Mouse (Mus musculus): ENCODE measurements at regions not wholly inside any gene's neighbourhood (a gene's known extent, or its start where the extent isn't known, plus 50 kb on each side); places are given as distances from the start of the nearest gene placed in this dataset.

DNA sequence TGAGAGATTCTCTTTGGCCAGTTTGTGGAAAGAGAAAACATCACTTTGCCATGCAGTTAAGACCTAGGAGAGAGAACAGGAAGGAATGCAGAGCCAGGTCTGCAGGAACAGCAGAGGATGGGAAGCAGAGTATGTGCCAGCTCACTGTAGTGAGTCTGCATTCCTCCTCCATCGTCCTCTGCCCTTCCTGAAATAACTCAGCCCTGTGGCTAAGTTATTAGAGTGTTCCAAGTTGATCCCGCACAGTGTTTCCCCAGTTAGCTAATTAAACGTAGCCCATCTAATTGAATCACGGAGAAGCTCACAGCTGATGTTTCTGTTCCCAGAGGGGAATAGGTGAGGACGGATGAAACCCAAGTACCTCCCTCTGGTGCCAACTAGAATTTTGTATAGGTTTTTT is 142.3 kb upstream of the Rack1 start:
- DNase-seq, result no peak
- intact Hi-C loops (cut with DNase I), result no loop called here
- TF ChIP-seq EP300 (IDR thresholded peaks at IDR 0.05; ENCODE audit: insufficient read depth, low read depth, low read length), result no peak
- TF ChIP-seq POLR2A (IDR thresholded peaks at IDR 0.05; ENCODE audit: insufficient read depth, low read depth, low read length), result no peak
- no peak for TF ChIP-seq CTCF (IDR thresholded peaks at IDR 0.05)
- Histone ChIP-seq H3K4me3 (no peak overlapping the region), H3K79me2 (replicated peaks; ENCODE audit: control insufficient read depth, insufficient read depth, low read length) (no peaks in the 10 kb centered on the region), H3K4me1 (ENCODE audit: control insufficient read depth, insufficient read depth, low read length) (no peaks in the 10 kb centered on the region), H3K9ac (ENCODE audit: low read depth, low read length) (no peak overlapping the region), H3K27ac (no peak overlapping the region), H3K27me3 (ENCODE audit: control insufficient read depth, insufficient read depth, low read length) (no peaks in the 10 kb centered on the region), H3K36me3 (ENCODE audit: control insufficient read depth, insufficient read depth, low read length) (no peaks in the 10 kb centered on the region)
- WGBS, result 57% methylated on average over 5 of the region's 5 CpGs

DNA sequence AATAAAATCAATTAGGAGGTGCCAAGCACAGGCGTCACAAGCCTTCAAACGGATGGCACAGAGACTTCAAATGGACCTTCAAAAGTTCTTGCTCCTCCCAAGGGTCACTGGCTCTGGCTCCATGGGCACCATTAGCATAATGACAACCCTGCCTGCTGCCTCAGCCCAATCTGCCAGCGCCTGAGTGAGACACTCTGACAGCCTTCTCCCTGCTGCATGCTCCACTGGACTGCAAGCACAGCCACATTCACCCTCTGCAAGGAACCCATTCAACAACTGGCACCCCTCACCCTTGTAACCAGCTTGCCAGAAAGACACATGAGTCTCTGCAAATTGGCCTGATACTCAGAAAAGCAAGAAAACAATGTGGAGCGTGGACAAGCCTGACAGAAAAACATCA is 138.5 kb upstream of the Rack1 start:
- Histone ChIP-seq H3K79me2 (replicated peaks; ENCODE audit: control insufficient read depth, insufficient read depth, low read length) (no peaks in the 10 kb centered on the region), H3K27ac (no peak overlapping the region), H3K27me3 (ENCODE audit: control insufficient read depth, insufficient read depth, low read length) (no peaks in the 10 kb centered on the region), H3K4me1 (ENCODE audit: control insufficient read depth, insufficient read depth, low read length) (no peaks in the 10 kb centered on the region), H3K9ac (ENCODE audit: low read depth, low read length) (no peak overlapping the region), H3K36me3 (ENCODE audit: control insufficient read depth, insufficient read depth, low read length) (no peaks in the 10 kb centered on the region), H3K4me3 (no peak overlapping the region)
- no peak for TF ChIP-seq EP300 (IDR thresholded peaks at IDR 0.05; ENCODE audit: insufficient read depth, low read depth, low read length)
- TF ChIP-seq POLR2A (IDR thresholded peaks at IDR 0.05; ENCODE audit: insufficient read depth, low read depth, low read length), result no peak
- TF ChIP-seq CTCF (IDR thresholded peaks at IDR 0.05), result no peak
- no peak for DNase-seq
- 53% methylated on average over 4 of the region's 4 CpGs for WGBS
- intact Hi-C loops (cut with DNase I), result no loop called here

DNA sequence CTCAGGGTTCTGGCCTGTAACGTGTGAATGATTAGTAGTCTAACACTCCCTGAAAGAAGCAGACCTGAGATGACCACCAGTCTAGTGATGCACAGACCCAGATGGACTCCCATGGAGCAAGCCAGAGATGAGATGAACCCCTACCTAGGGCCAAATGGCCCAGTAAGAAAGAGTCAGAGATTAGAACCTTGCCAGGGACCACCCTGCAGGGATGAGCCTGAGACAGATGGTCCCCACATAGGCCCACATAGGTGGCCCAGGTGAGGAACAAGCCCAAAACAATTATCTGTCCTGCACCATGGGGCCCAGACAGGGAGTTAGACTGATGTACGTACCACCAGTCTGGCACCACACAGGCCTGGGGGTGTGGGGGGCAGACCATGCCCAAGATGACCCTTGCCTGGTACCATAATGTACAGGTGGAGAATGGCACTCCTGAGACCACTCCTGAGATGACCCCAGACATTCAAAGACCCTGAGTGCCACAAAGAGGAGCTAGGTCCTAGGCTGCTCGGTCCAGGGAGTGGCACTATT is 115.3 kb upstream of the Rack1 start:
- H3K4me3 ChIP-seq, result no peak overlapping the region
- H3K27me3 ChIP-seq (ENCODE audit: control insufficient read depth, insufficient read depth, low read length), result no peaks in the 10 kb centered on the region
- H3K79me2 ChIP-seq (replicated peaks; ENCODE audit: control insufficient read depth, insufficient read depth, low read length), result no peaks in the 10 kb centered on the region
- H3K4me1 ChIP-seq (ENCODE audit: control insufficient read depth, insufficient read depth, low read length), result no peaks in the 10 kb centered on the region
- DNase-seq, result no peak
- 64% methylated on average over 3 of the region's 3 CpGs for WGBS
- H3K36me3 ChIP-seq (ENCODE audit: control insufficient read depth, insufficient read depth, low read length), result no peaks in the 10 kb centered on the region
- intact Hi-C loops (cut with DNase I), result no loop called here
- no peak for TF ChIP-seq POLR2A (IDR thresholded peaks at IDR 0.05; ENCODE audit: insufficient read depth, low read depth, low read length)
- TF ChIP-seq EP300 (IDR thresholded peaks at IDR 0.05; ENCODE audit: insufficient read depth, low read depth, low read length), result no peak
- TF ChIP-seq CTCF (IDR thresholded peaks at IDR 0.05), result no peak
- no peak overlapping the region for H3K9ac ChIP-seq (ENCODE audit: low read depth, low read length)
- H3K27ac ChIP-seq, result no peak overlapping the region

DNA sequence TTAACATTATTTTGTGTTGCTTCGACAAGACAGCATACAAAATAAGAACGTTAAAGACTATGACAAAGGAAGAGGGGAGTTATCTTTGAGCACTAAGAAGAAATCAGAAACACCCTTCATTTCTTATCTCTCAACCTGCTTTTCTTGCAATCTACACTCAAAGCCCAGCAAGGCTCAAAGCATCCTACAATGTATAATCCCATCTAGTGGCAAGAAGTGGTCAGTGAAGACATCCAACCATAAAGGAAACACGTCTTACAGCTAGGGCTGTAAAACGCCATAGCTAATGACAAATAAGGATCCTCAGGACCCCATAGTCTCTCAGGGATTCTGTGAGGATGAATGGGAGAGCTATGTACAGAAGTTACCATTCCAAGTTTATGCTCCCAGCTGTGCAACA is 110.1 kb upstream of the Rack1 start:
- Histone ChIP-seq H3K36me3 (ENCODE audit: control insufficient read depth, insufficient read depth, low read length) (no peaks in the 10 kb centered on the region), H3K4me3 (no peak overlapping the region), H3K9ac (ENCODE audit: low read depth, low read length) (no peak overlapping the region), H3K4me1 (ENCODE audit: control insufficient read depth, insufficient read depth, low read length) (no peaks in the 10 kb centered on the region), H3K27ac (no peak overlapping the region), H3K79me2 (replicated peaks; ENCODE audit: control insufficient read depth, insufficient read depth, low read length) (no peaks in the 10 kb centered on the region), H3K27me3 (ENCODE audit: control insufficient read depth, insufficient read depth, low read length) (no peaks in the 10 kb centered on the region)
- DNase-seq, result no peak
- intact Hi-C loops (cut with DNase I), result no loop called here
- TF ChIP-seq POLR2A (IDR thresholded peaks at IDR 0.05; ENCODE audit: insufficient read depth, low read depth, low read length), result no peak
- TF ChIP-seq EP300 (IDR thresholded peaks at IDR 0.05; ENCODE audit: insufficient read depth, low read depth, low read length), result no peak
- no peak for TF ChIP-seq CTCF (IDR thresholded peaks at IDR 0.05)
- WGBS, result 66% methylated on average over 4 of the region's 4 CpGs

DNA sequence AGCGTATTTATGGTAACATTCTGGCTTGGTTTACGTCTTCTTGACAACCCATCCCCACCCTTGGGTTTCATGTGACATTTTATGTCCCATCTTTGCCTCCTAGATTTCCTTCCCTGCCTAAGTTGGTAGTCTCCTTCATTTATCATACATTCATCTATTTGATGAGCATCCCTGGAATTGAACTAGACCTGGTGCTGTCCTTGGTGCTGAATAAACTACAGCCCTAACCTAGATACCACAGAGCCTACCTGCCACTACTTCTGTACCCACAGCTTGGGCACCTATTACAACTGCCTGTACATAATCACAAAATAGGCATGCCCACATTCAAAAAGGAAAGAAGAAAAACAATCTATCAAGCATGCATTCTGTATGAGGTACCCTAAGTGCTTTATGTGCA is 103.8 kb upstream of the Rack1 start:
- TF ChIP-seq POLR2A (IDR thresholded peaks at IDR 0.05; ENCODE audit: insufficient read depth, low read depth, low read length), result no peak
- no peak for TF ChIP-seq CTCF (IDR thresholded peaks at IDR 0.05)
- TF ChIP-seq EP300 (IDR thresholded peaks at IDR 0.05; ENCODE audit: insufficient read depth, low read depth, low read length), result no peak
- intact Hi-C loops (cut with DNase I), result no loop called here
- Histone ChIP-seq H3K27ac (no peak overlapping the region), H3K4me1 (ENCODE audit: control insufficient read depth, insufficient read depth, low read length) (no peaks in the 10 kb centered on the region), H3K36me3 (ENCODE audit: control insufficient read depth, insufficient read depth, low read length) (no peaks in the 10 kb centered on the region), H3K4me3 (no peak overlapping the region), H3K79me2 (replicated peaks; ENCODE audit: control insufficient read depth, insufficient read depth, low read length) (no peaks in the 10 kb centered on the region), H3K9ac (ENCODE audit: low read depth, low read length) (no peak overlapping the region), H3K27me3 (ENCODE audit: control insufficient read depth, insufficient read depth, low read length) (no peaks in the 10 kb centered on the region)
- 83% methylated on average over 2 of the region's 2 CpGs for WGBS
- no peak for DNase-seq

DNA sequence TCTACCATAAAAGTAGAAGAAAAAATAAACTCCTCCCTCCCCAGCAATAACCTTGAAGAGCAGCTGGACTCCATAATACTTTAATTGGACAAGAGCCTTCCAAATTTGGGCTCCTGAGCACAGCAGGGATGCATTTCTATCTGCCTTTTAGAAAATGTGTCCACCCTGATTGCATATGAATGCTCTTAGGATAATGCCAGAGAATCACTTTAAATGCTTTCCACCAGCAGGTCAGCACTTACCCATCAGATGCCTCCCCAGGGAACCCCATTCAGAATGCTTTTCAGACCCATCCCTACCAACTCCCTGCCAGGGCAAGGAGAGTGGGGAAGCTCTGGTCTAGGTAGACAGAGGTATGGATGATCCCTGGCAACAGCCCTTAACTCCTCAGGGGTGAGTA is 102.9 kb upstream of the Rack1 start:
- TF ChIP-seq EP300 (IDR thresholded peaks at IDR 0.05; ENCODE audit: insufficient read depth, low read depth, low read length) (no peak), POLR2A (IDR thresholded peaks at IDR 0.05; ENCODE audit: insufficient read depth, low read depth, low read length) (no peak), CTCF (IDR thresholded peaks at IDR 0.05) (no peak)
- Histone ChIP-seq H3K79me2 (replicated peaks; ENCODE audit: control insufficient read depth, insufficient read depth, low read length) (no peaks in the 10 kb centered on the region), H3K4me1 (ENCODE audit: control insufficient read depth, insufficient read depth, low read length) (no peaks in the 10 kb centered on the region), H3K36me3 (ENCODE audit: control insufficient read depth, insufficient read depth, low read length) (no peaks in the 10 kb centered on the region), H3K4me3 (no peak overlapping the region), H3K27me3 (ENCODE audit: control insufficient read depth, insufficient read depth, low read length) (no peaks in the 10 kb centered on the region), H3K9ac (ENCODE audit: low read depth, low read length) (no peak overlapping the region), H3K27ac (no peak overlapping the region)
- intact Hi-C loops (cut with DNase I), result no loop called here
- no peak for DNase-seq

Data from heart, adult 2 months (tissue).